Mouse (Mus musculus): ENCODE results near the gene Gm11568. TPM values are rescaled to one million over a fixed set of nuclear protein-coding genes. Genes with fewer than 3 reads are reported as not detected.
"Not testable (repeated sequence)": the region's sequence is repeated elsewhere in the genome, so short reads cannot be mapped to it uniquely, and the experiment has no call there.

Gene Gm11568
- not detected for total RNA-seq (2021)
- long read RNA-seq, experiment 1: 0 reads
- long read RNA-seq, experiment 2: 0 reads

DNA sequence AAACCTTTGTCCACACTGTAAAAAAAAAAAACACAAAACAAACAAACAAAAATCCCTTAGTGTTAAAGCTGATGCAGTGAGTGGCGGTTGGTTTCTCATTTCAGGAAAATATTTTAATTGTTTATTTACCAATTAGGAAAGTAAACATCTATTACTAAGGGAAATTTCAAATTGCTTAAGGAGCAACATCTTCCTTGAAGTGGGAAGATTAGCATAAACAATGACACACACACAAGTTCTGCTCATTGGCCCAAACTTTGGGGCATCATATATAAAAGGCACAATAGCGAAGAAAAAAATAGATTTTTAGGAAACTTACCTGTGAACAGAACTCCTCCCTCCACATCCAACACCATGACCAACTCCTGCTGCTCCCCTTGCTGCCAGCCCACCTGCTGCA lies at the start of gene Gm11568:
TSS of gene Gm11568 (plus strand) at position 301 of the 400 bp plus-strand sequence.
- no peak for DNase-seq (ENCODE audit: low spot score in 2 of 2)

DNA sequence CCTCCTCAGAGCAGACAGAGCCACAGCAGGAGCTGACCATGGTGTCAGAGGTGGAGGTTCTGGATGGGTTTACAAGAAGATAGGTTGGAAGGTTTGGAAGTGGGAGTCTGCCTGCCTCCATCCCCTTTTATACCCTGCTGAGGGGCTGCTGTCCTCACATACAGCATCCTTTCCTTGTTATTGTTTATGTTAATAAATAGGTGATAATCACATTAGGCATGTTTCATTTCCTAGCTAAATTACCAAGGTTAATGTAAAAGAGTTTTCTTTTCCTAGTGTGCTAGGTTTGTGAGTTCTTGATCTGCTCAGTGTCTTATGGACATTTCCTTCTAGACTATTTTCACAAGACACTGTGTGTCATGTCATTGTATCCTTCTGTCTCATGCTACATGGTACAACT lies 47.9 kb upstream of the Gm11568 start, which contains the start of gene Krtap4-13:
TSS of gene Krtap4-13 (minus strand) at position 101 of the 400 bp plus-strand sequence.
- not testable (repeated sequence) for DNase-seq (ENCODE audit: low spot score in 2 of 2)

DNA sequence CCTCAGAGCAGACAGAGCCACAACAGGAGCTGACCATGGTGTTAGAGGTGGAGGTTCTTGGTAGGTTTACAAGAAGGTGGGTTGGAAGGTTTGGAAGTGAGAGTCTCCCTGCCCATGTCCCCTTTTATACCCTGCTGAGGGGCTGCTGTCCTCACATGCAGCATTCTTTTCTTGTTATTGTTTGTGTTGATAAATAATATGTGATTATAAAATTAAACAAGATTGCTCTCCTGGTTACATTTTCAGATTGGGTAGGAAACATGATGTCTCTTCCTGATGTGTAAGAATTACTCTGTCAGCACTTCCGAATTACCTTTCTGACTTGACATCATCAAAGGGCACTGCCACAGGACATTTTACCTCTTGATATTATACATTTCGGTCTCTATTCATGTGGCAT lies 42.2 kb upstream of the Gm11568 start, which contains the start of gene Gm11564:
TSS of gene Gm11564 (minus strand) at position 101 of the 400 bp plus-strand sequence.
- not testable (repeated sequence) for DNase-seq (ENCODE audit: low spot score in 2 of 2)

DNA sequence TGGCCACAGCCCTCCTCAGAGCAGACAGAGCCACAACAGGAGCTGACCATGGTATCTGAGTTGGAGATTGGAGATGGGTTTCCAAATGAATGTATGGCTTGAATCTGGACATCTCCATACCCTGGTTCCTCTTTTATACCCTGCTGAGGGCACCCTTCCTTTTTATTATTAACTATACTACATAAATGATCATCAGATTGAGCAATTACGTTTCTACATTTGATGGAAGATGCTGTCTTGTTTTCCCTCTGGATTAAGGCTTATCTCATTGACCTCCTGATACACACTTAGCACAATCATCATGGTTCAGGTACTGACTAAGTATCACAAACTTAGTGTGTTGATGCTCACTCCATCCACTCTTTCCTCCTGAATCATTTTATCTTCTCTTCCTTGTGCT lies 19.8 kb upstream of the Gm11568 start, which contains the start of gene 2300003K06Rik:
TSS of gene 2300003K06Rik (minus strand) at position 101 of the 400 bp plus-strand sequence.
- DNase-seq (ENCODE audit: low spot score in 2 of 2): no peak

DNA sequence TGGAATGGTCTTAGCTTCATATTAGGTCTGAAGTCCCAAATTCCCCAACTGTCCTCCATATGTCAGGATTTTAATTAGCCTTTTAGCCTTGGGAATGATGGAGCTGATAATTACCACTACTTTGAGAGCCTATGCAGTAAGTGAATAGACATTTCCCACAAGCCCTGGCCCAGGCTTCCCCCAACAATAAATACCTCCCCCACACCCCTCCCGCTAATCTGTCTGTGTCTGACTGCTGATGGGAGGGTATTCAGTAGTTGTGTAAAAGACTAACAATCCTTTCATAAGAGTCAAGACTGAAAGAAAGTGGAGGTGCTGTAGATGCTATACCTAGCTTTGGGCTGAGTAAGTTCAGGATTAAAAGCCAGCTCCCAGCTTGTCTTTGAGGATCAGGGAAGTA lies 15.5 kb upstream of the Gm11568 start:
- no peak for DNase-seq (ENCODE audit: low spot score in 2 of 2)

DNA sequence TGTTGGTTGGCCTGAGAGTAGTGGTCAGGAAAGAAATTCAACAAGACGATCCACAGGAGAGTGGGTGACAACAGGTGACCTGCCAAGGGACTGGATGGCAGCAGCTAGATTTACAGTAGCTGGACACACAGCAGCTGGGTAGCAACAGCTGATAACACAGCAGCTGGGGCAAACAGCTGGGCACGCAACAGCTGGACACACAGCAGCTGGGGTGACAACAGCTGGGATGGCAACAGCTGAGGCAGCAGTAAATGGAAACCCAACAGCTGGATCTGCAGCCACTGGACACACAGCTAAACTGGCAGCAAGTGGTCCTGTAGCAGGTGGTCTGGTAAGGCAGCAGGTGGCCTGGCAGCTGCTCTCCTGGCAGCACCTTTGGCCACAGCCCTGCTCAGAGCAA lies 11.0 kb upstream of the Gm11568 start:
- no peak for DNase-seq (ENCODE audit: low spot score in 2 of 2)

DNA sequence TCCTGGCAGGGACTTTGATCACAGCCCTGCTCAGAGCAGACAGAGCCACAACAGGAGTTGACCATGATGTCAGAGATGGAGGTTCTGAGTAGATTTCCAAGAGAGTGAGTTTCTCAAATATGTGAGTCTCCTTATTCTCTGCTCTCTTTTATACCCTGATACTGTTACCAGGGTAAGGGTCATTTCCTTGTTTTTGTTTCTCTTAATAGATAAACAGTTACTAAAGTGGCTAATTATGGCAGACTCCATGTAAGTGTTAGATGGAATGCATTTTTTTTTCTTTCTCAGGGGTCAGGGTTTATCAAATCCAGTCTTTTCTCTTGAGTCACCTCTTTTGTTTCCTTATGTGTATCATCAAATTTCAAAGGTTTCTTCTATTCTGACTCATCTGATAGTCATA lies 6.2 kb upstream of the Gm11568 start, which contains the start of gene Krtap4-16:
TSS of gene Krtap4-16 (minus strand) at position 101 of the 400 bp plus-strand sequence.
- no peak for DNase-seq (ENCODE audit: low spot score in 2 of 2)

DNA sequence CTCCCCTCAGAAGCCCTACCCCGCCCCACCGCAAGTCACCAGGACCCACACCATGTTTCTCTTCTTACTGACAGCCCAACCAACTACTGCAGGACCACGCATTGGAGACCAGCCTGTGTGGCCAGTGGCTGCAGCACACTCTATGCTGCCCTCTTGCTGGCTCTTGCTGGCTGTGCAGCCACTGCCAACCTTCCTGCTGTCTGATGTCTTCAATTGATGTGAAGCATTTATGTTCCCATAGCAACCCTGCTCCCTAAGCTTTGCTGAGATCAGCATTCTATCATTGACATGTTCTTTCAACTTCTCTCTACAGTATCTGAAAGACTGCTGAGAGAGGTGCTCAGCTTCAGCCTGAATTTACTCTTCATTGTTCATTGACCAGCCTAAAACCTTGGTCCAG lies 3.6 kb upstream of the Gm11568 start:
- no peak for DNase-seq (ENCODE audit: low spot score in 2 of 2)

DNA sequence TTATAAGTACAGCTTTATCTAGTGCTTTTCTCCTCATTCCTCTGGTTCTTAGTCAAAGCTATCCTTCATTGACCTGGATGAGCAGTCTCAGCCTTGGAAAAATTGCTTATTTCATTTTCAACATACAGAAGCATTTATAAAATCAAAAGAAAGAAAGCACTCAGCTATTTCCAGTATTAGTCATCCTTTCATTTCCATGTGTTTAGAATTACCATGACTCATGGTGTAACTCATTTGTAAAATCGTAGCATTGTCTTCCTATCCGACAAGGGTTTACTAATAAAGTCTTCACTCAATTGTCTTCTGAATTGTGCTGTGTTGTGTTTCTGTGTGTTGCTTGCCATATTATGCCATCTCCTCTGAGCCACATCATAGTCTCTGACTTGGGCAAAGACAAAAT lies 1.0 kb downstream of the Gm11568 start:
- DNase-seq (ENCODE audit: low spot score in 2 of 2): no peak

DNA sequence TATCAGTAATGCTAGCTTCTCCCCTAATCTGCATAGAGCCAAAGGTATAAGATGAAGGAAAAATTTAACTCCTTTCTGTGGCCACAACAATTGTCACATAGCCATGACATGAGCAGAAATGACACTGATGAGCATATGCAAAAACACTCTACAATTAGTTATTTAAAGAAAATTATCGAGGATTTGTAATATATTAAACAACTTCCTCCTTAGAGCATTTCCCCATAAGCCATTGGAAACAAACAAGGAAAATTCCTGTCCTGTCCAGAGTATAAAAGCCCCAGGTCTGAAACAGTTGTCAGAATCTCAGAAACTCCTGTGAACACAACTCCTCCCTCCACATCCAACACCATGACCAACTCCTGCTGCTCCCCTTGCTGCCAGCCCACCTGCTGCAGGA lies 6.5 kb downstream of the Gm11568 start, which contains the start of gene Gm11559:
TSS of gene Gm11559 (plus strand) at position 301 of the 400 bp plus-strand sequence.
- not testable (repeated sequence) for DNase-seq (ENCODE audit: low spot score in 2 of 2)

DNA sequence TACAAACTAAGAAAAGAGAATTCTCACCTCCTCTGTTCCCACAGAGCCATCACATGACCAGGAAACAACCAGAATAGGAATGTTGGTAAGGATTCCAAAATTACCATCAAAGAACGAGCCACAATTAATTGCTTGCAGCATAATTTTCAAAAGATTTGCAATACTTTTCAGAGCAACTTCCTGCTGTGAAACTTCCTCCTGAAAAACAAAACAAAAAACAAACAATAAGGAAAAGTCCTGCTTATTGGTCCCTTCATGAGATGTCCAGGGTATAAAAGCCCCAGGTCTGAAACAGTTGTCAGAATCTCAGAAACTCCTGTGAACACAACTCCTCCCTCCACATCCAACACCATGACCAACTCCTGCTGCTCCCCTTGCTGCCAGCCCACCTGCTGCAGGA lies 15.4 kb downstream of the Gm11568 start, which contains the start of gene Krtap9-1:
TSS of gene Krtap9-1 (plus strand) at position 301 of the 400 bp plus-strand sequence.
- DNase-seq (ENCODE audit: low spot score in 2 of 2): not testable (repeated sequence)

DNA sequence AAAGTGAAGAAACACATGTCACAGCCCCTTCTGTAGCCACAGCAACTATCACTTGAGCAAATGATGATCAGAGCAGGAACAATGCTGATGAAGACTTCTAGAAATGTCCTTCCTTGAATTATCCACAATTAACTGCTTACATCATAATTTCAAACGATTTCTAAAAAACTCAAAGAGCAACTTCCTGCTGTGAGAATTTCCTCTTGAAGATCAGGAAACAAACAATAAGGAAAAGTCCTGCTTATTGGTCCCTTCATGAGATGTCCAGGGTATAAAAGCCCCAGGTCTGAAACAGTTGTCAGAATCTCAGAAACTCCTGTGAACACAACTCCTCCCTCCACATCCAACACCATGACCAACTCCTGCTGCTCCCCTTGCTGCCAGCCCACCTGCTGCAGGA lies 21.2 kb downstream of the Gm11568 start, which contains the start of gene Gm11567:
TSS of gene Gm11567 (plus strand) at position 301 of the 400 bp plus-strand sequence.
- DNase-seq (ENCODE audit: low spot score in 2 of 2): not testable (repeated sequence)

DNA sequence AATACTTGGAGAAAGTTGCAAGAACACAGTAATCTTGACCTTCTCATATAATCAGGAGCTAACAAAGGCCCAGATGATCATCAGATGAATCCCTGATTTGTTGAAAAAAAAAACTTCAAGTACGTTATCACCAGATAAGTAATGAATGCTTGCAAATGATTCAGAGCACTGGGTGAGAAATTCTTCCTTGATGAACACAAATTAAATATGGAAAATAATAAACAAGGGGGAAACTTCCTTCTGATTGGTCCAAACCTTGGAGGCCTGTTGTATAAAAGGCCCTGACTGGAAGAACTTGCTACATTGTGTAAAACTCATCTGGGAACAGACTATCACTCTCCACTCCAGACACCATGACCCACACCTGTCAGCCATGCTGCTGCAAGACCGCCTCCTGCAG lies 49.9 kb downstream of the Gm11568 start, which contains the start of gene Krtap31-1:
TSS of gene Krtap31-1 (plus strand) at position 301 of the 400 bp plus-strand sequence.
- no peak for DNase-seq (ENCODE audit: low spot score in 2 of 2)

Other genes with a start within 250 kb of the Gm11568 start
- not detected for gene Gm11937, start 247.7 kb upstream of the Gm11568 start, total RNA-seq (2021)
- gene Krtap2-4, start 243.1 kb upstream of the Gm11568 start, total RNA-seq (2021): not detected
- not detected for gene Gm11562, start 237.5 kb upstream of the Gm11568 start, total RNA-seq (2021)
- not detected for gene Krtap4-1, start 229.7 kb upstream of the Gm11568 start, total RNA-seq (2021)
- gene Krtap4-2, start 222.8 kb upstream of the Gm11568 start, total RNA-seq (2021): not detected
- gene Krtap4-7, start 213.8 kb upstream of the Gm11568 start, total RNA-seq (2021): not detected
- gene Gm11555, start 207.7 kb upstream of the Gm11568 start, total RNA-seq (2021): not detected
- not detected for gene Gm11563, start 199.0 kb upstream of the Gm11568 start, total RNA-seq (2021)
- not detected for gene Krtap4-6, start 192.0 kb upstream of the Gm11568 start, total RNA-seq (2021)
- gene Gm14190, start 167.2 kb upstream of the Gm11568 start, total RNA-seq (2021): not detected
- gene Gm14180, start 123.6 kb upstream of the Gm11568 start, total RNA-seq (2021): not detected
- gene Gm11595, start 85.0 kb upstream of the Gm11568 start, total RNA-seq (2021): not detected
- not detected for gene Krtap4-8, start 77.2 kb upstream of the Gm11568 start, total RNA-seq (2021)
- gene Krtap4-9, start 72.7 kb upstream of the Gm11568 start, total RNA-seq (2021): not detected
- not detected for gene Gm11596, start 64.5 kb upstream of the Gm11568 start, total RNA-seq (2021)
- gene Gm11569, start 59.0 kb upstream of the Gm11568 start, total RNA-seq (2021): not detected
- gene Gm11554, start 53.5 kb upstream of the Gm11568 start, total RNA-seq (2021): not detected
- gene Krtap4-13, start 48.0 kb upstream of the Gm11568 start, total RNA-seq (2021): not detected
- gene Gm11564, start 42.3 kb upstream of the Gm11568 start, total RNA-seq (2021): not detected
- gene 2300003K06Rik, start 19.9 kb upstream of the Gm11568 start, total RNA-seq (2021): not detected
- gene Krtap4-16, start 6.3 kb upstream of the Gm11568 start, total RNA-seq (2021): not detected
- gene Gm11559, start 6.6 kb downstream of the Gm11568 start, total RNA-seq (2021): not detected
- gene Krtap9-1, start 15.5 kb downstream of the Gm11568 start, total RNA-seq (2021): not detected
- gene Gm11567, start 21.3 kb downstream of the Gm11568 start, total RNA-seq (2021): not detected
- gene Krtap31-1, start 50.0 kb downstream of the Gm11568 start, total RNA-seq (2021): not detected
- not detected for gene Gm11565, start 56.8 kb downstream of the Gm11568 start, total RNA-seq (2021)
- gene Krtap31-2, start 78.4 kb downstream of the Gm11568 start, total RNA-seq (2021): not detected
- not detected for gene Krtap9-5, start 90.6 kb downstream of the Gm11568 start, total RNA-seq (2021)
- gene Krtap29-1, start 121.1 kb downstream of the Gm11568 start, total RNA-seq (2021): not detected
- gene Krtap16-1, start 128.7 kb downstream of the Gm11568 start, total RNA-seq (2021): not detected
- gene Krtap17-1, start 136.1 kb downstream of the Gm11568 start, total RNA-seq (2021): not detected
- gene Krt33a, start 158.3 kb downstream of the Gm11568 start, total RNA-seq (2021): not detected
- gene Krt33b, start 172.0 kb downstream of the Gm11568 start, total RNA-seq (2021): not detected
- gene Krt34, start 183.6 kb downstream of the Gm11568 start, total RNA-seq (2021): not detected
- not detected for gene Krt31, start 192.6 kb downstream of the Gm11568 start, total RNA-seq (2021)
- not detected for gene Krt32, start 230.3 kb downstream of the Gm11568 start, total RNA-seq (2021)
- not detected for gene Krt35, start 238.3 kb downstream of the Gm11568 start, total RNA-seq (2021)
- gene Krt36, start 247.7 kb downstream of the Gm11568 start, total RNA-seq (2021): not detected

Measured in left cerebral cortex, adult 18-20 months (tissue).